Mouse (Mus musculus) G1E (cell line): ENCODE measurements around the gene Slc9a8.

Experiments used
- CTCF ChIP-seq: IDR thresholded peaks from 2 replicates; pipeline ENCODE4 v1.5.1; 2012; ENCODE audit warnings: low read depth, low read length, inconsistent platforms, mixed read lengths
- GATA2 ChIP-seq: IDR thresholded peaks from 2 replicates; pipeline ENCODE4 v1.6.1; 2012; ENCODE audit warnings: low read depth, low read length, inconsistent platforms, borderline replicate concordance
- POLR2AphosphoS5 ChIP-seq: IDR thresholded peaks from 2 replicates; pipeline ENCODE4 v1.6.1; 2012; ENCODE audit warnings: low read depth, low read length, inconsistent platforms; ENCODE audit not compliant: insufficient replicate concordance
- TAL1 ChIP-seq: conservative IDR thresholded peaks from 2 replicates; pipeline ENCODE4 v1.6.1; 2012; ENCODE audit warnings: low read depth, low read length, inconsistent platforms, mixed read lengths

DNA sequence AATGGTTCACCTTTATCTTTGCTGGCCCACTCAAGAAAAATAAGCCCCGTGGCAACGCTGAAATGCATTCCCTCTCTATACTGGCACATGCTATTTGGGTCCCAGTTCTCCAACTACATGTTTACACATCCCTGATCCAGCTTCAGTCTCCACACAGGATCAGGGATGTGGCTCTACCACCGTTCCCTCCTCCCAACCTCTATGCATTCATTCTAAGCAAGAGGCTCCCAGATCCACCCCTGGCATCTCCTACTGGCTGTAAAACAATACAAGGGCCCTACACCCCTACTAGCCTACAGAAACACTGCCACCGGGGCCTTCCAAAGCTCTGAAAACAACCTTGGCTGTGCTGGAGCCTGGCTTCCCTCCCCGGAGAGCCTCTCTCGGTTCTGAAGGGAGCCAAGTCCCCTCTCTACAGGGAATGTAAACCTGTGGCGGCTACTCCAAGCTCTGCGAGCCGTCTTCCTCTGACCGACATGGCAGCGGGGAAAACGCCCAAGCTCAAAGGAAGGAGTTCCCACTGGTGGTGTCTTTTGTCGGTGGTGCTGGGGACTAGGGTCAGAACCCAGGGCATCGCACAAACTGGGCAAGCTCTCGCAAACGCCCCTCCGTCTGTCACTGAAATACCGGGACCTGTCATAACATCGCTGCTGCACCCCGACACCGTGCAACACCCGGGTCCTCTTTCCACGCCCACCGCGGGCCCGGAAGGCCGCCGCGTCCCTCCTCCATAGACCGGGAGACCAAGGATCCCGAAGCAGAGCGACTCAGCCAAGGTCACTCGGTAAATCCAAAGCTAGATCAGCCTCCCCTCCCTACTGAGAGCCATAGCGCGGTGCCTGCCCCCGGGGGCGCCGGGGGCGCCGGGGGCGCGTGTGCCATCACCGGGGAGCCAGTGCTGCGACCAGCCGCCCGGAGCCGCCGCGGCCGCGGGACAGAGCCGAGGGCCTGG is 70.5 kb downstream of the Slc9a8 start, which contains the start of gene Rnf114:
- no peak for TF ChIP-seq CTCF
- no peak for TF ChIP-seq GATA2
- TF ChIP-seq TAL1: no peak
- no peak for TF ChIP-seq POLR2AphosphoS5
